Mouse (Mus musculus) CD4-positive, CD25-positive, alpha-beta regulatory T cell, adult 4 months (primary cell): ENCODE results near the gene Zdhhc19. TPM values are rescaled to one million over a fixed set of nuclear protein-coding genes. Genes with fewer than 3 reads are reported as not detected.

Source experiments
- ATAC-seq: one replicate; pipeline ENCODE4 v1.8.0; 2017
- polyA plus RNA-seq, 2 experiments: library from polyadenylated mRNA; unstranded; fragments of 100-300 nt; shearing (Covaris generic); gene quantifications; one replicate each; pipeline ENCODE4 v1.2.1; 2017

Gene Zdhhc19
- polyA plus RNA-seq, 2 experiments from 2014 or later, result not detected

DNA sequence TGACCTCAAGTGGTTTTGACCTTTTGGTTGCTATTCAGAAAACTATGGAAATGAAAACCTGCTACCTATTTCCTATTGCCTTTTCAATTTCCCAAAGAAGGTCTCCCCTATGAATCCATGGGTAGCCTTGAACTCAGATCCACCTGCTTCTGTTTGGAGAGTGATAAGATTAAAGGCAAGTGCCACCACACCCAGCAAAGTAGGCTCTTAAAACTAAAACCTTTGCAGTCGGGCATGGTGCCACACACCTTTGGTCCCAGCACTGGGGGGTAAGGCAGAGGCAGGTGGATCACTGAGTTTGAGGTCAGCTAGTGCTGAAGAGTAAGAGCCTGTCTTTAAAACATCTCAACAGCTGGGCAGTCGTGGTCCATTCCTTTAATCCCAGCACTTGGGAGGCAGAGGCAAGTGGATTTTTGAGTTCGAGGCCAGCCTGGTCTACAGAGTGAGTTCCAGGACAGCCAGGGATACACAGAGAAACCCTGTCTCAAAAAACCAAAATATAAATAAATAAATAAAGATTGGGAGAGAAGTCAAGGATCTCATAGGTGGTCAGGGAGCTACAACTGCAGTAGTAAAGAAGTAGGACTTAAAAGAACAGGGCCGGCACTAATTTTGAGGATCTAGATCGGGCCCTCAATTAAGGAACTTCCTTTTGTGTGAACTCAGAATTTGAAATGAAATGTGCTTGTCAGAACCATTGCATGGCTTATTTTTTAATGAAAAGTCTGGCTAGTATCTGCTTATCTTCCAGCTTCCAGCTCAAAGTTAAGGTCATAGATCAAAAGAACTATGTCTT is 114.6 kb downstream of the Zdhhc19 start:
- ATAC-seq, result no peak

Other genes with a start within 250 kb of the Zdhhc19 start
- gene Fbxo45, start 249.1 kb upstream of the Zdhhc19 start, polyA plus RNA-seq, result 1 to 10 TPM; 5.3 to 5.5 TPM
- gene Wdr53, start 249.0 kb upstream of the Zdhhc19 start, polyA plus RNA-seq, result 10 to 100 TPM; 21.4 to 22.3 TPM
- not detected for gene Smco1, start 224.8 kb upstream of the Zdhhc19 start, polyA plus RNA-seq
- 1 to 10 TPM; 7.7 to 8.1 TPM for gene Rnf168, start 218.8 kb upstream of the Zdhhc19 start, polyA plus RNA-seq
- 10 to 100 TPM; 15.4 to 22.3 TPM for gene Ubxn7, start 164.0 kb upstream of the Zdhhc19 start, polyA plus RNA-seq
- not detected for gene Tm4sf19, start 95.8 kb upstream of the Zdhhc19 start, polyA plus RNA-seq
- gene Tctex1d2, start 76.6 kb upstream of the Zdhhc19 start, polyA plus RNA-seq, result 1 to 10 TPM; 4.3 to 7.4 TPM
- gene Pcyt1a, start 65.3 kb upstream of the Zdhhc19 start, polyA plus RNA-seq, result 10 to 100 TPM; 10.7 to 17.3 TPM
- gene Slc51a, start 8.4 kb upstream of the Zdhhc19 start, polyA plus RNA-seq, result not detected
- 10 to 100 TPM; 18.1 to 19.5 TPM for gene Tfrc, start 112.7 kb downstream of the Zdhhc19 start, polyA plus RNA-seq
- gene Tnk2, start 147.6 kb downstream of the Zdhhc19 start, polyA plus RNA-seq, result 1 to 10 TPM; 4.8 to 8.9 TPM
- not detected for gene Muc4, start 239.6 kb downstream of the Zdhhc19 start, polyA plus RNA-seq